Mouse (Mus musculus) lung, adult 2 months (tissue): ENCODE measurements at regions not wholly inside any gene's neighbourhood (a gene's known extent, or its start where the extent isn't known, plus 50 kb on each side); places are given as distances from the start of the nearest gene placed in this dataset.

Experiments used
- DNase-seq: peaks from one replicate; pipeline ENCODE4 v3.0.0; 2022
- H3K4me1 ChIP-seq: fragments of 200-500 bp; 2 replicates; pipeline ENCODE4 v1.6.1; 2011; ENCODE audit warnings: low read length; ENCODE audit not compliant: control insufficient read depth, insufficient read depth
- H3K4me3 ChIP-seq: fragments of 200-500 bp; replicated peaks from 2 replicates; pipeline ENCODE3; 2011; ENCODE audit warnings: low read depth, mild to moderate bottlenecking, control low read depth, low read length; ENCODE audit errors: extremely low read depth
- CTCF ChIP-seq: fragments of 200-500 bp; IDR thresholded peaks from 2 replicates; pipeline ENCODE4 v1.5.1; 2011; ENCODE audit warnings: mild to moderate bottlenecking, low read length, control low read depth; ENCODE audit not compliant: insufficient read depth
- POLR2A ChIP-seq: fragments of 200-500 bp; IDR thresholded peaks from 2 replicates; pipeline ENCODE4 v1.6.1; 2011; ENCODE audit warnings: low read depth, mild to moderate bottlenecking, control low read depth, low read length, borderline replicate concordance; ENCODE audit errors: extremely low read depth
- WGBS: fragments of 180-500 bp; shearing (Covaris S2); methylation state at CpG from one replicate; pipeline ENCODE4 v1.1.7; 2018; 5-methylcytosine and 5-hydroxymethylcytosine counted together

GRCm38 (mm10) chr6:99817245-99817644, 91.1 kb upstream of the Prok2 start:
- no peak for DNase-seq
- H3K4me3 ChIP-seq: no peak overlapping the region
- TF ChIP-seq CTCF: no peak
- no peak for TF ChIP-seq POLR2A
- 94% methylated on average over 1 of the region's 1 CpGs for WGBS
- H3K4me1 ChIP-seq: no peaks in the 10 kb centered on the region

GRCm38 (mm10) chr6:99813102-99813501, 86.9 kb upstream of the Prok2 start:
- WGBS: 90% methylated on average over 4 of the region's 4 CpGs
- TF ChIP-seq CTCF (no peak), POLR2A (no peak)

DNA sequence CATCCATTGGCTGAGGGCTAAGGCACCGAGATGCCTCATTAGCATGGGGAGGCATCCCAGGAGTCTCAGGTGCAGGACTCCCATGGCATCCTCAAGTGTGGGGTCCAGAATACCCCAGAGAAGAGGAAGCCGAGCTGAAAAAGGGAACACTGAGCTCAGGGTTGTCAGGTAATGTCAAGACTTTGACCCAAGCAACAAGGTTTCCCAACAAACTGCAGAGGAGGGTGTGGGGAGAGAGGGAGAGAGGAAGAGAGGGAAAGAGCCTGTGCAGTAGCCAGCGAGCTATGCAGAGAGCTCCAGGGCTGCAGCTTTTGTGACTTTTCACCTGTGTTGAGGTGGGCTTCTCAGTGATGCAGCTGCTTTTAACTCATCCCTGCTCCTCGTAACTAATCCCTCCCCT, 85.7 kb upstream of the Prok2 start:
- no peak for TF ChIP-seq POLR2A
- no peak for TF ChIP-seq CTCF
- H3K4me1 ChIP-seq: no peaks in the 10 kb centered on the region
- no peak for DNase-seq
- H3K4me3 ChIP-seq: no peak overlapping the region
- WGBS: 78% methylated on average over 4 of the region's 4 CpGs

More at GRCm38 (mm10) chr6:99813102-99813501, 86.9 kb upstream of the Prok2 start:
- Histone ChIP-seq H3K4me3 (no peak overlapping the region), H3K4me1 (no peaks in the 10 kb centered on the region)
- no peak for DNase-seq

DNA sequence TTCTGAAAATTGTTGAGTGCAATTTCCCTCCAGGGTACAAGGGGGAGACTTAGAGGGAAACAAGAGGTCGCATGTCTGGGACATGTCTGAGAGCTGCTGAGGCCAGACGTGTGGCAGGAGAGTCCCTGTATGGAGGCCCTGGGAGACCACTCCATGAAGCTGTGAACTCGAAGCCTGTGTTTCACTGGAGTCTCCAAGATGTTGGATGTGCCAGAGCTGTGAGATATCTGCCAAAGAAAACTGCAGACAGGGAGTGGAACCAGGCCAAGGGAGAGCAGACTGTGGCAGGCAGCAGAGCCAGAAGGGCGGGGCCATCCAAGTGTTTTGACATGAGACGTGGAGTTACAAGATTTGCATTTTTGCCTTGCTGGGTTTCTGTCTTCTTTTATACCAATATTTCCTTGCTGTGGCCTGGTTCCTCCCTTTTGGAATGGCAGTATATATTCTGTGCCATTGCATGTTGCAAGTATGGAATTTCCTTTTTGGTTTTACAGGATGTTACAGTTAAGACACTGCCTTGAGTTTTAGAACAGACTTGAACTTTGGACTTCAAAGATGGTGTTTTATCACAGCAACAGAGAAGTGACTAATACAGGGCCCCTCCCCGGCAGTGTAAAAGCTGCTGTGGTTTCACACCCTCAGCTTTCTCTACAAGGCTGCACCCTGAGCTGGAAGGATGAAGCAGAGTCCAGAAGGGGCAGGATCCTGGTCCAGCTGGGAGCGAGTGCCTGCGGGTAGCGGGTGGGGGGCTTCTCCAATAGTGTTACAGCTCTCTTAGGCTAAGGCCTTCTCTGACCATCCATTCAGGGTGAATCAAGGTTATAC, 85.0 kb upstream of the Prok2 start:
- H3K4me3 ChIP-seq: no peak overlapping the region
- no peaks in the 10 kb centered on the region for H3K4me1 ChIP-seq
- no peak for TF ChIP-seq POLR2A
- TF ChIP-seq CTCF: no peak
- peak; percentile 34 for DNase-seq
- 51% methylated on average over 9 of the region's 9 CpGs for whole genome bisulfite sequencing

GRCm38 (mm10) chr6:99804905-99805245, 78.7 kb upstream of the Prok2 start:
- TF ChIP-seq POLR2A (no peak), CTCF (no peak)
- no peak for DNase-seq
- H3K4me1 ChIP-seq: no peaks in the 10 kb centered on the region
- 13% methylated on average over 10 of the region's 10 CpGs for WGBS
- H3K4me3 ChIP-seq: no peak overlapping the region

GRCm38 (mm10) chr6:99803983-99804904, 78.1 kb upstream of the Prok2 start:
- WGBS: 21% methylated on average over 25 of the region's 25 CpGs
- H3K4me3 ChIP-seq: no peak overlapping the region
- no peaks in the 10 kb centered on the region for H3K4me1 ChIP-seq
- peak; percentile 92 for DNase-seq
- TF ChIP-seq CTCF (peak; percentile 98), POLR2A (no peak)

GRCm38 (mm10) chr6:99800919-99801318, 74.7 kb upstream of the Prok2 start:
- Histone ChIP-seq H3K4me1 (no peaks in the 10 kb centered on the region), H3K4me3 (no peak overlapping the region)
- no peak for TF ChIP-seq POLR2A
- TF ChIP-seq CTCF: no peak
- no peak for DNase-seq
- 40% methylated on average over 6 of the region's 6 CpGs for WGBS

DNA sequence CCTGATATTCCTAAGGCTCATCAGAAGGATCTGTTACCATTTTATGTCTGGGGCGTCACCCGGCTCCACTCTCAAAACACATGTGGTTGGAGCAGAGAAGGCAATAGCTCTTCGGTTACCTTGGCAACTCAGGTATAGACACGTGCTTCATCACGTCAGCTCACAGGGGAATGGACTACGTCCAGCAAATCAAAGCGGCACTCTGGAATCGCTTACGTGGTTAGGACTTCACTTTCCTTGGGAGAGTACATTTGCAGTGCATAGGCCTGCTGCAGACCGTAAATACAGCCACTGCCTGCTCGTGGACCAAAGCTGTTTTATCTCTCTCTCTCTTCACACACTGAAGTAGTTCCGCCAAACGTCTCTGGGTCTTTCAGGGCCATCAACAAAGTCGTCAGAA, 74.1 kb upstream of the Prok2 start:
- Histone ChIP-seq H3K4me3 (no peak overlapping the region), H3K4me1 (no peaks in the 10 kb centered on the region)
- TF ChIP-seq POLR2A: no peak
- TF ChIP-seq CTCF: no peak
- no peak for DNase-seq
- WGBS: 53% methylated on average over 14 of the region's 14 CpGs

- no peak for TF ChIP-seq CTCF
- TF ChIP-seq POLR2A: no peak
- no peak for DNase-seq
- 85% methylated on average over 12 of the region's 12 CpGs for WGBS
- Histone ChIP-seq H3K4me3 (no peak overlapping the region), H3K4me1 (no peaks in the 10 kb centered on the region)
These were observed 70.2 kb upstream of the Prok2 start for GRCm38 (mm10) chr6:99796390-99796789.

GRCm38 (mm10) chr6:99793546-99793945, 67.4 kb upstream of the Prok2 start:
- TF ChIP-seq CTCF (no peak), POLR2A (no peak)
- 80% methylated on average over 10 of the region's 10 CpGs for WGBS
- no peak overlapping the region for H3K4me3 ChIP-seq
- DNase-seq: no peak
- H3K4me1 ChIP-seq: no peaks in the 10 kb centered on the region
